Mouse (Mus musculus): ENCODE measurements at regions not wholly inside any gene's neighbourhood (a gene's known extent, or its start where the extent isn't known, plus 50 kb on each side); places are given as distances from the start of the nearest gene placed in this dataset.

DNA sequence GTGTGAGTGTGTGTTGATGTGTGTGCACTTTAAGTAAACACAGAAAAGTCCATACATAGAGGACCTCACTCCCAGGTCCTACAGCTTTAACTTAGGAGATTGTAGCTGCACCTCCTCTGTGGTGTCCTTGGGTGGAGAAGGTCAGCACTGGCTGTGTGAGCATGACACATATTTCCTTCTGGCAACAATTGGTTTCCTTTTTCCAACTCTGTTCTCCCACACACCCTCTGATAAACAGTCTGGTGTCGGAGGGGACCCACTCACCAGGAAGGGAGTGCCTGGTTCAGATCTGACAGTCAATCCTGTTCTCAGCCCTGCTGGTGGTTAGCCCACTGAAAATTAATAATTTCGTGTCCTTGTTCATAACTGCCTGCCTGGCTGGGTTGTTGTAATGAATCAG, 276.7 kb downstream of the Ccdc91 start:
- no peak for DNase-seq (ENCODE audit: low spot score in 2 of 2)
- intact Hi-C loops (cut with DNase I), result no loop called here

DNA sequence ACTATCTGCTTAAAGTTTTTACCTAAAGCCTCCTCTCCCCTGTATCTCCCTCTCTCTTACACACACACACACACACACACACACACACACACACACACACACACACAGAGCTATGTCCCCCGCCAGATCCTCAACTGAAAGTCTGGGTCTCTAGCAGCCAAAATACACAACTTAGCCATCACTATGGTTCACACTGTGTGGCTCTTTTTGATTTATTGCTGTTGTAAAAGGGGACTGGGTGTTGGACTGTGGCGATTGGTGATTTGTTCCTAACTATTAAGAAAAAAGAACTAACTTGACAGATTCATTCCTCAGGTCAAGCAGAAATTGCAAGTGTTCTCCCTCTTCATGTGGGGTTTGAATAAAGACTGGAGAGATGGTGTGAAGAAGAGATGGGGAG, 278.2 kb downstream of the Ccdc91 start:
- DNase-seq (ENCODE audit: low spot score in 2 of 2), result no peak
- intact Hi-C loops (cut with DNase I), result no loop called here

DNA sequence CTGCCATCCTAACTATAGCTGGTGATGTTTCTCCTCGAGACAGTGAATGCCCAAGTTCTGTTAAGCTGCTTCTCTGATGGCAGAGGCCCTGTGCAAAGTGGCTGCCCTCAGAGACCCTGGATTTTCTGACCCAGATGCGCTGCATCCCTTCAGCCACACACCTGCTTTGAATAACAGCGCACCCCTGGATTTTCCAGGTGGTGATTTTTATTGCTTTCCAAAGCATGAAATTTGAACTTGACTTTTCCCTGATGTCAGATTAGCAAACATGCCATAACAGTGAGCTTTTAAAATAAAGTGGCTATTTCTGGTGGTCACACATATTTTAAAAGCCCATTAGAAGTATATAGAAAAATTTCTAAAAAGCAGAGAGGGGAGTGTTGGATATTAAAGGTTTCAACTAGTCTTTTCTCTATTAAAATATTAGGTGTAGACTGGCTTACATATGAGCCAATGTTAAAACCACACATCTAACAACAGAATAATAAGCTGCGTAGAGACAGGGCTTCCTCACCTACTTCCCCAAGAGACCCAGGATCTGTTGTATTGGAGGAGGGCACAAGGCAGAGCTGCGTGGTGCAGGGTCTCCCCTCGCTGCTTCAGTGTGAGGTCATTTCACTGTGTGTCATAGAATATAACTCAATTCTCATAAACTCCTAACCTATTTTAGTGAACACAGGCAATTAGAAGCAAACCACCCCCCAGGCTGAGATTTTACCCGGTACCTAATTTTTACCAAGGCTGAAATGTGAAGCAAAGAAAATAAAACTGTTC, 280.3 kb downstream of the Ccdc91 start:
- DNase-seq (ENCODE audit: low spot score in 2 of 2), result no peak
- intact Hi-C loops (cut with DNase I), result no loop called here

DNA sequence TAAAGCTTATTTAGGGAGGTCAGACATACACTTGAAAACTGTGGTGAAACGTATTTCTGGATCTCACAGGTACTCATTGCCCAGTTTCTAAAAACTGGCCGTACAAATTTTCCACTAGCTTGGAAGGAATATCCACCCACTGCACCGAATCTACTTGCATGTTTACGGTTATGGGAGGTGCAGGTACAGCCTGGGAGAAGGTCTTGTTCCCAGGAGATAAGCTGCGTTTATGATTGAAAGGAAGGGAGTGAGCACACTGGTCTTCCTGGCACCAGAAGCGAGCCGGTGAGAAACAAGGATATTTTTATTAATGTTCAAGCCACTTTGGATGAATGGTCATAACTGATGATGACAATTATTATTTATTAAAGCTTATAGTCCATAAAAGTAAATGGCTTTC, 283.9 kb downstream of the Ccdc91 start:
- intact Hi-C loops (cut with DNase I), result no loop called here
- no peak for DNase-seq (ENCODE audit: low spot score in 2 of 2)

DNA sequence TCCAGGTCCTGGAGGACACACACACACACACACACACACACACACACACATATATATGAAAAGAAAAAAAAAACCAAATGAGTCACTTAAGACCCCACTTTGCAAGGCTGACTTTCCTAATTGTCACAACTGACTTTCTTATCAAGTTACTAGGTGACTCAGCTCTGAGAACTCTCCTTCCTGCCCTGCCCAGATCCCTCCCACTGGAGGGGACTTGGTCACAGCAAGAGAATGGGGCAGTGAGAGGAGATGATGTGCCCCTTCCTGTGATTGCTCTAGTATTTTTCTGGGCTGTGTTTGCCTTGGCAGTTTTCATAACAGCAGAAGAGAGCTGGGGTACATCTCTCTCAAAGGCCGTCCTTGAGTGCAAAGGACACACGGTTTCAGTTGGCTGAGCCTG, 284.5 kb downstream of the Ccdc91 start:
- DNase-seq (ENCODE audit: low spot score in 2 of 2), result no peak
- intact Hi-C loops (cut with DNase I), result no loop called here

DNA sequence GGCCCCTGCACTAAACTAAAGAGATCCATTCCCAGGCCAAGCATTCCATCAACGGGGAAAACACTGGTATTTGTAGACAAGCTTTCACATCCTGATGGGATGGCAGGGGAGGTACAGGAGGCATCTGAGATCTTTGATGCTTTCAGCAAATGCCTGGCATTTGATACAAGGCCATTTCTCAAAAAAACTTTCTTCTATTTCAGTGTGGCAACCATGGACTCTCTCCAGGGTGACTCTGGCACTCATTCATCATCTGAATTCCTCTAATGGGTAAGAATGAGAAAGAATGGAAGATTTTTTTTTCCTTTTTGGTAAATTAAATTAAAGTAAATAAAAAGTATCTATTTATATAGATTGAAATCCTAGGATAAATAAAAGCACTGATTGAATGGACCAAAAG, 281.8 kb upstream of the Far2 start:
- no peak for DNase-seq (ENCODE audit: low spot score in 2 of 2)
- intact Hi-C loops (cut with DNase I), result no loop called here

DNA sequence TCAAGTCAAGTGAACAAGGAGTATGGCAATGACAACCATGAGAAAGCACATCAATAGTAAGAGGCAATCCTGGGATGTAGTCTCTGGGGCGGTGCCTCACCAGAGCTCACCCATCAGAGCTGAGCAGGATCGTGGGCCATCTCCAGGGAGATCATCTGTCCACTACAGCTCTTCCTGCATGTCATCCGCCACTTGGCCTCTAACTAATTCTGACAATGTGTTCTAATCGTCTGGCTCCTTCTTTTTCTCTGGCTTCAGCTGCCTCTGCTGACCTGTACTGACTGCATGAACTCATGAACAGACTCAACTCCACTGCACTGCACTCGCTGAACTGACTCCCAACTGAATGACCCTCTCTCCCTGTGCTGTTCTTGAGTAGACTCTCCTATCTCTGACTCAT, 277.9 kb upstream of the Far2 start:
- no peak for DNase-seq (ENCODE audit: low spot score in 2 of 2)
- intact Hi-C loops (cut with DNase I), result no loop called here

DNA sequence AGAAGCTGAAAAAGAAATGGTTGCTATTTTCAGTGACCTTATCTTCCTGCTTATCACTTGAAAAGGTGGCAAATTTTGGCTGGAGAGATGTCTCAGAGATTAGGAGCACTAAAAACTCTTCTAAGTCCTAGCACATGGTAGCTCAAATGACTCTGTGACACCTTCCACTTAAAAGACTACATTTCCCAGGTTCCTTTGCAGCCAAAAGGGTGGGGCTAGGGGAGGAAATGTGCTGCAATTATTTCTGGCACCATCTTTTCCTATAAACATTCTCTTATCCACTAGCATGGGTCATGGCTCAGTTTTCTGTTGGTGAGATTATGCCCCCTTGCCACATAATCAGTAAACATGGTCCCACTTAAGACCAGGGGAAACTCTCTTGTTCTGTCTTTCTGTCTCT, 277.0 kb upstream of the Far2 start:
- no peak for DNase-seq (ENCODE audit: low spot score in 2 of 2)
- intact Hi-C loops (cut with DNase I), result no loop called here

DNA sequence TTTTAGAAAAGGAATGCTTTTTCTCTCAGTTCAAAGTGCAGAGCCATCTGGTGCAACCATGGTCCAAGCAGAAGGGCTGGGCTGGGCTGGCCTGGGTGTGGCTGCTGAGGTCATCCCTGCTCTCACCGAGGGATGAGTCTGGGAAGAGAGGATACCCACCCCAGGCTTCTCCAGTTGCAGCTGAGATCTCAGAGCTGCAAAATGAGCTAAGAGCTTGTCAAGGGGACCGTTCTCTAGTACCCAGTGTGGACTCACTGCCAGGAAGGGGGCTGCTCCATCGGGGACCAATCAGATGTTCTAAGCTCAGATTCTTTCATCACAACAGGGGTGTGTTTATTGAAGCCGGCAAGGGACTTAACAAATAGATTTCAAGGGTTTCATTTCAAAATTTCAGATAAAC, 275.6 kb upstream of the Far2 start:
- intact Hi-C loops (cut with DNase I), result no loop called here
- no peak for DNase-seq (ENCODE audit: low spot score in 2 of 2)

DNA sequence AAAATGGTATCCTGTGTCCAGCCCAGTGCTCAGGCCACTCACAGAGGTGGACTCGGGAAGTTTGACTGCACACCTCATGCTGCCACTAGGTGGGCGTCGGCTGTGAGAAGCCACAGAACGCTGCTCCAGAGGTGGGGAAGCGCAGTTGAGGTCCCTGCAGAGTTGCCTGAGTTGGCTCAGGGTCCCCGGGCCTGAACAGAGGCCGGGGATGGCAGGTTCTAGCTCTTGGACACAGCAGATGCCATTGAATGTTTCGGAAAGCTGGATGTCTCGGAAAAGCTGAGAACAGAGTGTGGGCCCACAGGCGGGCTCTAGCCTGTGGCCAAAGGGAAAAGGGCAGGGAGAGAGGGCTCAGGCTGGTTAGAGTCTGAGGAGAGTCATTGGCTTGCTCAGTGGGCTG, 273.2 kb upstream of the Far2 start:
- DNase-seq (ENCODE audit: low spot score in 2 of 2), result no peak
- intact Hi-C loops (cut with DNase I), result no loop called here

DNA sequence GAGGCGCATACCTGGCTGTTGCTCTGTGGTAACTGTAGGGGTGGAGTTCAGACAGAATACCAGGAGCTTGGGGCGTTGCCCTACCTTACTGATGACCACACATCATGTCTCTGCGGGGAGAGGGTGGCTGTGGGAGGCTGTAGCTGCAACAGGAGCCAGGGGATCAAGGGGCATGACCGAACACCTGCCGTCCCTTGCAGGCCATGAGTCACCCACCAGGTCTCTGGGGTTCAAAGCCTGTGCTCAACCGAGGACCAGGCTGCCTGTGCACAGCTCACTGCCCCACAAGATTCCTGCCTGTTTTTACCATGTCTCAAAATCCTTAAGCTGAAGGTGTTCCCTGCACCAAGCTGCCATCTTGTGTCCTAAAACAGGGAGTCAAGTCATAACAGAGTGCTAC, 272.4 kb upstream of the Far2 start:
- no peak for DNase-seq (ENCODE audit: low spot score in 2 of 2)
- intact Hi-C loops (cut with DNase I), result no loop called here

DNA sequence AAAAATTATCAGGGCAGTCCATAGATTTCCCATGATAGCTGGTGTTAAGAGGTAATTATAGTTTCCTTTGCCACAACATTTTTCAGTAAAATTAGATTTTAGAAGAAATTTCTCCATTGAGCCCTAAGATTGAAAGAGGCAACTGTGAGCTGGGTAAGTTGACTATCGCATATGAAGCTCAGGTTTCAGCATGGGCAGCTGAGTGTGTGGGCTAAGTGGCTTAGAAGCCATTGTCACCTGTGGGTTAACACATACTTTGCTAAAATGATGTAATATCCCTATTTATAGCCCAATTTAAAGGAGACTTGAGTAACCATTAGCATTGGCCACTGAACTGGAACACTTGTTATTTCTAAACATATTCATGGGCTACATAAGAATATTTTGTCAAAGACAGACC, 267.6 kb upstream of the Far2 start:
- intact Hi-C loops (cut with DNase I), result no loop called here

DNA sequence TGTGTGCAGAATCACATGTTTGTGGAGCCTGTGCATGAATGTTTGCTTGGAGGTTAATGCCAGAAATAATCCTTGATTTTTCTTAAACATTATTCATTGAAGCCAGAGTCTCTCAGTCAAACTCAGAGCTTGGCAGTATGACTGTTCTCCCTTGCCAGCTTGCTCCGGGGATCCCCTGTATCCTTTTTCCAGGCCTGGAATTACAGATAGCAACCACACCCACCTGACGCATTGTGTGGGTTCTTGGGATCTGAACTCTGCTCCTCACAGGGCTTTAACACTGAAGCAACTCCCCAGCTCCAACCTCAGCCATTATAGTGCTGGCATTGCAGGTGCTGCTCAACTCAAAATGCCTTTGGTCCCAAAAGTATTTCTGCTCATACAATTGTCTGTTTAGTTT, 262.8 kb upstream of the Far2 start:
- DNase-seq (ENCODE audit: low spot score in 2 of 2), result no peak
- intact Hi-C loops (cut with DNase I), result no loop called here

More for the DNA sequence above, 267.6 kb upstream of the Far2 start:
- no peak for DNase-seq (ENCODE audit: low spot score in 2 of 2)

DNA sequence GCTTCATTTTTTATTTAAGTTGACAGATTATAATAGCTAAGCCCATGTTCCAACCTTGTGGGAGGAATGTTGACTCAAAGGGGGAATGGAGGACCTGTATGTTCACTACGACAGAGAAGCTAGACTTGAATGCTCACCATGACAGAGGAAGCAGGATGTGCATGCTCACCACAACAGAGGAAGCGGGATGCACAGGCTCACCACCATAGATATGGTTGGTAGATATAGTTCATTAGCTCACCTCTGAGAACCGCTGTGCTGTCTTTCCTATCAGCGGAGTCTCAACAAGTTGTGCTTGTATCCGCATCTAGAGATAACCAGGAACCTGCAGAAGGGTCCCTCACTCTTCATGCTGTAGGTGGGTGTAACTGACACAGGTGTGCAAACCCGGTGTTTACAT, 262.2 kb upstream of the Far2 start:
- intact Hi-C loops (cut with DNase I), result no loop called here
- DNase-seq (ENCODE audit: low spot score in 2 of 2), result no peak

DNA sequence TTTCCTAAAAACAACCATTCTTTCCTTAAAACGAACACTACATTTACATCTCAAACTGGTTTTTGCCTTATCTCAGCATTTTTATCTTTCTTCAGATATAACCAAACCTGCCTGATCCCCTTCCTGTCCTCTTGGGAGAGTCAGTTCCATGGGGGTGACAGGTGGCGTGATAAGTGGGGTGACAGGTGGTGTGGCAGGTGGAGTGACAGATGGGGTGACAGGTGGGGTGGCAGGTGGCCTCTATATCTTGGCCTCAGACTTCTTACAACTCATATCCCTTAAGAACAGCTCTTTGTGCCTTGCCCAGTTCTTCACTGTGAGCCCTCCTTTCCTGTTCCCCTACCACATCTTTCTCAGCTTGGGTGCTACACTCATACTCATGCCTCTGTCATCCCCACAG, 259.0 kb upstream of the Far2 start:
- intact Hi-C loops (cut with DNase I), result no loop called here
- DNase-seq (ENCODE audit: low spot score in 2 of 2), result no peak

DNA sequence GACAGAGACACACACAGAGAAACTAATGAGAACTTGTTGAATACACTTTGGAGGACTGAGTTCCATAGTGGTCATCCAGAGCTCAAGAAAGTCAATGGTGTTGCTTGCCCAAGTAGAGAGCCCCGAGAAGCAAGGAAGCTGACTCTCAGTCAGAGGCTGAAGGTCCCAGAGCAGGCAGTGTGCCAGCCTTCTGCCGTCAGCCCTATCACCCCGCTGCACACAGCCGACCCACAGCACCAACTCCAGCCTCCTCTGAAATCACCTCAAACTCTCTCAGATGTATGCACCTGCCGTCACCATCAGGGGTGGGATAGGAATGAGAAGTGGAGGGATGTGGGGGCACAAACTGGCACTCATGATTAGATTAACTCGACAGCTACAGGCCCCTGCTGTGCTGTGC, 257.9 kb upstream of the Far2 start:
- DNase-seq (ENCODE audit: low spot score in 2 of 2), result no peak
- intact Hi-C loops (cut with DNase I), result no loop called here

DNA sequence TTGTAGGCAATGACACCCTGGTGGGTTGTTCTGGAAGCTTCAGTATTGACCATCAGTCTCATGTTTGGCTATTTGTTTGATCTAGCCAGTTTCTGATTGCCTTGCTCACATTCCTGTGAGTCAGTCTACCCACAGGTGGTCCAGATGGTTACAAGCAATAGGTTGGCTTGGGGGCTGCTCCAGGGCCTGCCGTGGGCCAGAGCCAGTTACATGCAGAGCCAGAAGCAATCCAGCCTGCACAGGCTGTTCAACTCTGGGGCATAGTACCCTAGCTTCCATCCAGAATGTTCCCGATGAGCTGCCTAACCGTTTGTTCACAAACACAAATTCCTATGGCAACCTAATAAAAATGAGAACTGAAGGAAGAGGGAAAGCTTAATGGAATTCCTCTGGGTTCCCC, 253.2 kb upstream of the Far2 start:
- no peak for DNase-seq (ENCODE audit: low spot score in 2 of 2)
- intact Hi-C loops (cut with DNase I), result no loop called here

DNA sequence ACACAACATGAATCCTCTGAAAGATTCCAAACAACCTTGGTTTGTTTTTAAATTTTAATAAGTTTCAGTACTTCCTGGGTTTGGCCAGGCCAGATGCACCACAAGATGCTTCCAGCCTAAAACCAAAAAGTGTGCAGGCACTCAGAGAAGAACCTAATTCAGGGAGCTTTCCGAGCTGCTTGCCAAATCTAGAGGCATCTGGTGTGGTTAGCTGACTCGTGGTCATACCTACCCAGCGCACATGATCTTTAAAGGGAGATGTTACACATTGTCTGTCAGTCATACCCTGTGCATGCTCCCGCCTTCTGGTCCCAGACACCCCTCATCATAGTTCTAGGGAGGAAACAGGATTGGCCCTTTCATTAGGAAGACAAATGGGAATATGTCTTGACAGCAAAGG, 252.7 kb upstream of the Far2 start:
- intact Hi-C loops (cut with DNase I), result no loop called here
- no peak for DNase-seq (ENCODE audit: low spot score in 2 of 2)

DNA sequence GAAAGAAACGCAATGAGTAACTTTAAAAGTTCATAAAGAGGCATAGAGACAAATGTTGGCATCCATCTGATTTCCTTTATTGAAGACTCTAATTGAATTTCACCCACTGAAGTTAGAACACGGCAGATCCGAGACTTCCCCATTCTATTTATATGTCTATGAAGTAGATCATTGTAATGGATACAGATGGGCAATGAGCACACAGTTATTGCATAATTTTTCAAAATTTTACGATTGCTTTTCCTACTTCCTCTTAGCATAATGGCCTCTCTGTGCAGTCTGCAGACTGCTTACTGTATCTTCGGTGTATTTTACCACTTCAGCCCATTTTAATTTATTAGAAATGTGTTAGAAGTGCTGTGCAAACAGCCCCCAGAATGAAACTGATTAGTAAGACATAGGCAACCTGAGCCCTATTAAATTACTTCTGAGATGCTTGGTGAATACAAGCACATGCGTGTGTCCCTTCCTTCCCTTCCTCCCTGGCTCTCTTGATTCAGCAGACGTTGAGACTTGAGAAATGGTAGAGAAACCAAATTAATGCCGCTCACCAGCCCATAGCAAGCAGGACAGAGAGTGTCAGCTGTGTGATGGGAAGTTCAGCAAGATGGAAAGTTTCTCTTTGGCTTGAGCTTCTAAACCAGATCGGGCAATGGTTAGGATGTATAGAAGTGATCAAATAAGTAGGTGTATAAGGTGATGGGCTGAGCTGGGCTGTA, 247.9 kb upstream of the Far2 start:
- DNase-seq (ENCODE audit: low spot score in 2 of 2), result no peak

DNA sequence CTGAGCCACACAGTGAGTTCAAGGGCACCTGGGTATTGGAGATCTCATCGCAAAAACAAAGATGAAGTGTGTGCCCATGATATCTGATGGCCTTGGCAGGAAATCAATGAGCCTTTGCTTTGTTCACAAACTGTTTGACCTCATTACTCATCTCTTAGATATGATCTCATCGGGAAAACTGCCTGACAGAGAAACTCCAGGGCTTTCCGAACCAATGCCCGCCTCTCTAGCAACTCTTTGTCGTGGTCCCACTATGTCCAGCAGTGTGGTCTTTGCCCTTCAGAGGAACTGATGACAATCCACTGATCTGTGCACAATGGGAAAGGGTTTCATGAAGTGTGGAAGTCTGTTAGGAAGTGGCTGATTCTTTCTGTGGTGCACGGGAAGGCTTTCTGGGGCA, 247.2 kb upstream of the Far2 start:
- intact Hi-C loops (cut with DNase I), result no loop called here
- DNase-seq (ENCODE audit: low spot score in 2 of 2), result no peak

More for the DNA sequence above, 247.9 kb upstream of the Far2 start:
- intact Hi-C loops (cut with DNase I), result no loop called here

DNA sequence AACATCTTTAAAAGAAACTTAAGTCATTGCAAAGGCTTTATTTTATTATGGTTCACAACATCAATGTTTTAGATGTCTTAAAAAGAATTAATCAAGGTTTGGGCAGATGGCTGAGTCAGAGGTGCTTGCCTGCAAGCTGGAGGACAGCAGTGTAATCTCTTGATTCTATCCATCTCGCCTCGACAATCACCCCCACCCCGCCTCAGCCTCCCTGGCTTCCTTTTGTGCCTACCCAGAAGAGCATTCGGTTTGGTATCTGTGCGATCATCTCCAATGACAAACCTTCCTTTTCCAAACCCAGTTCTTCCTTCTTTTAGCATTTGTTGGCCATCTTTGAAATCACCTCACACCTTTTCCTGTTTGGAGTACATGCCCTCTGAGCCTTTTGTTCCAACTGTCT, 246.2 kb upstream of the Far2 start:
- DNase-seq (ENCODE audit: low spot score in 2 of 2), result no peak
- intact Hi-C loops (cut with DNase I), result no loop called here

DNA sequence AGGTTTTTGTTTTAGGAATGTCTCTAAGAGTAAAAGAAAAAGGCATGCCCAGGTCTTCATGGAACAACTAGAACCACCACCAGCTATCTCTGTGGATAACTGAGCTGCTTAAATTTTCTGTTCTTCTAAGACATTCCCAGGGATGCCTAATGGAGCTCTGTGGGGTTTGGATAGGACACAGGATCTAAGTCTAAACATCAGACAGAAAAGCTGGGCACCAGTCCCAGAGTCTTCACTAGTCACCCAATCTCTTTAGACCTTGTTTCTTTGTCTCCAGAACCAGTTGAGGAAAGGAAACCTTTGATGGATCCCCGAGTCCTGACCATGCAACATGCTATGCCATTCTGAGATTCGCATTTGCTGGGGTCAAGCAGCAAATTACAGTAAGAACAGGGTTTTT, 243.2 kb upstream of the Far2 start:
- intact Hi-C loops (cut with DNase I), result no loop called here
- no peak for DNase-seq (ENCODE audit: low spot score in 2 of 2)

All from left cerebral cortex, postnatal 36 days (tissue).